In genomic region chr13:119929172-119929571, GRCm38 (mm10) we compare ENCODE assay signal across 40 mouse cellular contexts. TPM values are rescaled to one million over a fixed set of nuclear protein-coding genes. Genes with fewer than 3 reads are reported as not detected.
"Had no signal": no experiment of that assay in that cellular context is flagged by ENCODE, and none has a peak within 500 bp of the region (broad histone marks: within the 10 kb centered on the region; RNA-seq: fewer than 3 reads in every experiment).

Gene Gm21761 (minus strand): TSS chr13:119929272.

RNA-seq across cellular contexts. Expression of gene Gm21761, which starts in this region (rescaled TPM):
- total RNA-seq: left cerebral cortex, postnatal 10 days; left cerebral cortex, postnatal 14 days; left cerebral cortex, postnatal 25 days; left cerebral cortex, postnatal 36 days; left cerebral cortex, postnatal 4 days; liver, adult 2 months; megakaryocyte progenitor cell, adult 5-6 weeks; megakaryocyte, adult 5-6 weeks; megakaryocyte-erythroid progenitor cell, adult 5-6 weeks; midbrain, postnatal 0 days; monocyte, adult 5-6 weeks had no signal
- polyA plus RNA-seq: limb, embryonic 10.5 days; limb, embryonic 11.5 days; limb, embryonic 12.5 days; limb, embryonic 13.5 days; limb, embryonic 14.5 days; limb, embryonic 15.5 days; liver, adult 2 months; liver, embryonic 11.5 days; liver, embryonic 12.5 days; liver, embryonic 13.5 days; liver, embryonic 14.5 days; liver, embryonic 15.5 days; liver, embryonic 16.5 days; liver, postnatal 0 days; lung, adult 2 months; lung, embryonic 14.5 days; lung, embryonic 15.5 days; lung, embryonic 16.5 days; lung, postnatal 0 days; macrophage; midbrain, embryonic 10.5 days; midbrain, embryonic 11.5 days; midbrain, embryonic 12.5 days; midbrain, embryonic 13.5 days; midbrain, embryonic 14.5 days; midbrain, embryonic 15.5 days; midbrain, embryonic 16.5 days; midbrain, postnatal 0 days; myocyte; neural tube, embryonic 11.5 days; neural tube, embryonic 12.5 days had no signal
